Mouse (Mus musculus) midbrain, embryonic 10.5 days (tissue): ENCODE data around the gene Aox4. TPM values are rescaled to one million over a fixed set of nuclear protein-coding genes. Genes with fewer than 3 reads are reported as not detected.

Source experiments
- DNase-seq: peaks from one replicate; pipeline ENCODE4 v3.0.0-alpha.2; 2017; ENCODE audit warnings: low spot score
- H3K27ac ChIP-seq: fragments of 300-500 bp; sonication (generic); replicated peaks from 2 replicates; pipeline ENCODE4 v1.5.1; 2016; ENCODE audit warnings: mild to moderate bottlenecking
- H3K27me3 ChIP-seq: fragments of 300-500 bp; sonication (generic); 2 replicates; pipeline ENCODE4 v1.6.1; 2016; ENCODE audit warnings: low read depth, mild to moderate bottlenecking; ENCODE audit not compliant: poor library complexity, severe bottlenecking
- H3K36me3 ChIP-seq: fragments of 300-500 bp; sonication (generic); 2 replicates; pipeline ENCODE4 v1.6.1; 2016; ENCODE audit warnings: mild to moderate bottlenecking, moderate library complexity
- H3K4me1 ChIP-seq: fragments of 300-500 bp; sonication (generic); 2 replicates; pipeline ENCODE4 v1.6.1; 2016
- H3K4me3 ChIP-seq: fragments of 300-500 bp; sonication (generic); 2 replicates; pipeline ENCODE4 v1.5.1; 2016; ENCODE audit warnings: mild to moderate bottlenecking, moderate library complexity
- H3K9me3 ChIP-seq: fragments of 300-500 bp; sonication (generic); replicated peaks from 2 replicates; pipeline ENCODE4 v1.6.1; 2016; ENCODE audit warnings: mild to moderate bottlenecking
- WGBS: fragments of 180-500 bp; shearing (Covaris S2); methylation state at CpG from one replicate; pipeline ENCODE4 v1.1.7; 2016; 5-methylcytosine and 5-hydroxymethylcytosine counted together
- polyA plus RNA-seq: library from polyadenylated mRNA; unstranded; fragments of >200 nt; fragmentation: Nextera tagmentation; extraction: Ambion mirVana; gene quantifications from 2 replicates; pipeline ENCODE4 v1.2.1, GENCODE M21; 2016

Aox4 gene
- polyA plus RNA-seq = 0.11 TPM in 1 of 2 replicates, not detected in the other

DNA sequence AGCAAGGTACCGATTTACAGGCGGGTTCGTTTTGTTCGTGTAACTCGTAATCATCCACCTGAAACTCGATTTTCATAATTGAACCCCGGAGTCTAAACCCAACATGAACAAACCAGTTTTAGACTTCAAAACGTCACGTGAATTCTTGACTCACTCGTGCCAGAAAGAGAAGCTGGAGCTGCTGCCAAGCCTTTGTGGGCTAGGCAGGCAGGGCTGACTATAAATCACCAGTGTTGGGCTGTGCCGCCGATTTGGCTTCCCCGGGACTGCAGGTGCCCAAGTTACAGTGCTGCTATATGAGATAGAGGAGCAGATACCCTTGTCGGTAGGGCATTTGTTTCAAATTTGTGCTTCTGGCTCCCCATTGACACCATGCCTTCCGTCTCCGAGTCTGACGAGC, at the start of gene Aox4:
TSS of gene Aox4 (plus strand) at position 195 of the 400 bp plus-strand sequence.
- H3K36me3 ChIP-seq = no peaks in the 10 kb centered on the region
- WGBS = 87% methylated on average over 17 of the region's 17 CpGs
- H3K9me3 ChIP-seq = no peaks in the 10 kb centered on the region
- no peaks in the 10 kb centered on the region for H3K27me3 ChIP-seq
- DNase-seq = no peak
- no peaks in the 10 kb centered on the region for H3K4me1 ChIP-seq
- no peak within 1 kb of the TSS for H3K27ac ChIP-seq
- H3K4me3 ChIP-seq = no peak within 1 kb of the TSS

DNA sequence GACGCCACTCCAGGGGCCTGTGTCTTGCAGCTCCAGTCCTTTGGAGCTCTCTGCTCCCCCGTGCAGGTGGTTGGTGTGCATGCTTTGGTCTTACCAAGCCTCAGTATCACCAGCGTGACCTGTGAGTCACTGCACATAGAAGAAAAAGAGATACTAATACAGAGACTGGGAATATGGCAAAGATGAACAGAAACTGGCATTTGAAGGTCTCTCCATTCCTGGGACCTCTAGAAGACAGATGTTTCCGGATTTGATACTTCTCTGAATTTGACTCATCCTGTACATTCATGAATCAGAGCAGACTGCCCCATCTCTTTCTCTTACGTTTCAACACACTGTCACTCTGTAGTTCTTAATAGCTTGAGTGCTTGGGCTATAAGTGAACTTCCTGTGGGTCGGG, 40.3 kb upstream of the Aox4 start:
- no peak for DNase-seq
- Histone ChIP-seq H3K36me3 (no peaks in the 10 kb centered on the region), H3K27me3 (no peaks in the 10 kb centered on the region), H3K9me3 (no peaks in the 10 kb centered on the region), H3K4me1 (no peaks in the 10 kb centered on the region), H3K4me3 (no peak overlapping the region), H3K27ac (no peak overlapping the region)
- 84% methylated on average over 6 of the region's 6 CpGs for WGBS

- no peak overlapping the region for H3K27ac ChIP-seq
- H3K36me3 ChIP-seq = no peaks in the 10 kb centered on the region
- DNase-seq = no peak
- H3K27me3 ChIP-seq = no peaks in the 10 kb centered on the region
- peaks cover 11% of the 10 kb centered on the region for H3K4me1 ChIP-seq
- no peak overlapping the region for H3K4me3 ChIP-seq
- whole genome bisulfite sequencing = 57% methylated on average over 5 of the region's 5 CpGs
- H3K9me3 ChIP-seq = no peaks in the 10 kb centered on the region
Observed at GRCm38 (mm10) chr1:58188514-58189175, 21.6 kb upstream of the Aox4 start.

- WGBS = 82% methylated on average over 12 of the region's 12 CpGs
- Histone ChIP-seq H3K4me1 (peaks cover 3% of the 10 kb centered on the region; the same call in 1 of the 2 replicates), H3K36me3 (no peaks in the 10 kb centered on the region), H3K4me3 (no peak overlapping the region), H3K9me3 (no peaks in the 10 kb centered on the region), H3K27me3 (no peaks in the 10 kb centered on the region), H3K27ac (no peak overlapping the region)
- no peak for DNase-seq
Observed at GRCm38 (mm10) chr1:58194317-58194716, 15.9 kb upstream of the Aox4 start.

DNA sequence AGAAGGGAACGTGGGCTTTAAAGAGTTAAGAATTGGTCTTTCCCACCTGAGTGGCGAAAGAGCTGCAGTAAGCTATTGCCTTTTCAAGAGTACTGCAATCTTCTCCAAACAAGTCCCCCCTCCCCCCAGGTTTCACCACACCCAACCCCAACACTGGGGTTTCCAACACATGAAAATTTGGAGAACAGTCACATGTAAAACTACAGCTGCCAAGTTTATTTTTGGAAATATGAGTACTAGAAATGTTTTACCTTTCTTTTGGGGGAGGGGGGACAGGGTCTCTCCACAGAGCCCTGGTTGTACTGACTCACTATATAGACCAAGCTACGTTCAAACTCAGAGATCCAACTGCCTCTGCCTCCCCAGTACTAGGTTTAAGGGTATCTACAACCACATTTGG, 15.2 kb upstream of the Aox4 start:
- WGBS = 73% methylated on average over 3 of the region's 3 CpGs
- Histone ChIP-seq H3K27ac (no peak overlapping the region), H3K36me3 (no peaks in the 10 kb centered on the region), H3K9me3 (no peaks in the 10 kb centered on the region), H3K27me3 (no peaks in the 10 kb centered on the region), H3K4me1 (peaks cover 3% of the 10 kb centered on the region; the same call in 1 of the 2 replicates), H3K4me3 (0 out of 2 replicates have a peak overlapping the region, but pooled peaks have one; percentile 7)
- no peak for DNase-seq

DNA sequence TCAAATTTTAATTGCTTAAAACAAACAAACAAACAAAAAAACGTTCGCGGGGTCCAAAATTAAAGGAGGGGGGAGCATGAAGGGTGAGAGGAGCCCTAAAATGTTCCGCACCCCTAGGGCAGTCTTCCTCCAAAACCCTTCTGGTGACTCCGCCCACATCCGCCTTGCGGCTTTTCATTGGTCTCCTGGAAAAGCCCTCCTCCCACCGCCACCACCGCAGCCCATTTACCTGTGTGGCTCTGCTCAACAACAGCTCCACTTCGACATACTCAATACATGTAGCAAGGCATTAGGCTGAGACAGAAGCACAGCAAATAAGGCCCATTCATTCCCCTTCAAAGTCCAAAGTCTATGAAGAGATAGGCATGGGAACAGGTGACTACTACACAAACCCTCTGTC, 14.7 kb upstream of the Aox4 start:
- Histone ChIP-seq H3K4me1 (peaks cover 3% of the 10 kb centered on the region; the same call in 1 of the 2 replicates), H3K4me3 (peak overlapping the region; percentile 7; the same call in 1 of the 2 replicates), H3K27ac (no peak overlapping the region), H3K9me3 (no peaks in the 10 kb centered on the region), H3K27me3 (no peaks in the 10 kb centered on the region), H3K36me3 (no peaks in the 10 kb centered on the region)
- DNase-seq = no peak
- 16% methylated on average over 10 of the region's 10 CpGs for whole genome bisulfite sequencing

DNA sequence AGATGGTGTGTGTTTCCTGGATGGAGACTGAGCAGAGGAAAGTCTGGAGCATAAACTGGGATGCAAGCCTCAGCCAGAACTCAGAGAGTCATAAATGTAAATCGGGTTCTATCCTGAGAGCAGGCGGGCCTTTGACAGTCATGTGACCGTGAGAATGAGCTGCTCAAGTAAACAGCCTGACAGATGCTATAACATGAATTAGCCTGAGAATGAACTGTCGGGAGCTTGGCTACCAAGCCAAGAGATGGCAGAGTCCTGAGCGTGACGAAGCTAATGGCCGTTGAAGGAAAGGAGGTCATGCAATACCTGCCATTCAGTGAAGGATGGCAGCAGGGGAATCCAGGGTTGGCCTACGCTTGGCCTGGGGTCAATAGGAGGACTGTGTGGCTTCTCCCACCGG, 13.2 kb upstream of the Aox4 start:
- Histone ChIP-seq H3K36me3 (no peaks in the 10 kb centered on the region), H3K27ac (no peak overlapping the region), H3K27me3 (no peaks in the 10 kb centered on the region), H3K9me3 (no peaks in the 10 kb centered on the region), H3K4me1 (peaks cover 3% of the 10 kb centered on the region; the same call in 1 of the 2 replicates), H3K4me3 (no peak overlapping the region)
- WGBS = 89% methylated on average over 9 of the region's 9 CpGs
- DNase-seq = no peak

GRCm38 (mm10) chr1:58198386-58198785, 11.8 kb upstream of the Aox4 start:
- WGBS = 85% methylated on average over 4 of the region's 4 CpGs
- H3K4me1 ChIP-seq = peaks cover 3% of the 10 kb centered on the region; the same call in 1 of the 2 replicates

GRCm38 (mm10) chr1:58212805-58213204, 2.6 kb downstream of the Aox4 start:
- no peaks in the 10 kb centered on the region for H3K27me3 ChIP-seq
- H3K9me3 ChIP-seq = 0 out of 2 replicates have a peak, but pooled peaks cover 3% of the 10 kb centered on the region
- H3K4me1 ChIP-seq = no peaks in the 10 kb centered on the region
- no peak overlapping the region for H3K27ac ChIP-seq
- no peak for DNase-seq
- H3K4me3 ChIP-seq = no peak overlapping the region
- H3K36me3 ChIP-seq = no peaks in the 10 kb centered on the region
- WGBS = 90% methylated on average over 7 of the region's 7 CpGs

More at GRCm38 (mm10) chr1:58198386-58198785, 11.8 kb upstream of the Aox4 start:
- Histone ChIP-seq H3K27me3 (no peaks in the 10 kb centered on the region), H3K9me3 (no peaks in the 10 kb centered on the region), H3K36me3 (no peaks in the 10 kb centered on the region), H3K27ac (no peak overlapping the region), H3K4me3 (no peak overlapping the region)
- no peak for DNase-seq

DNA sequence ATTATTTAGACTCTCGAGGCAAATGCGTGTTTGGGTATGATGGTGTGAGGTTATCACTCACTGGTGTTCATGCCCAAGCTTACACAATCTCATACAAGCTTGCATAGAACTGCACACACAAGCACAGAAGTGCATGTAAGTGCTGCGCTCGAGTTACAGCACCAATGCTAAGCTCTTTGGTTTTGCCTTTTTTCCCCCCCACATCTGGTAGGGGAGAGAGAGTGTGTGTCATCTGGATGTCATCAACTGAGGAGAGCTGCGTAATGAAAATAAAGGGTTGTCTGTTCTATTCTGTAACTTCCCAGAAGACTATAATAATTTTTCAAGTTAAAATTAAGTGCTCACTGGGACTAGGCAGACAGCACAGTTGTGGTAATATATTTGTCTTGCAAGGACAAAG, 3.6 kb downstream of the Aox4 start:
- DNase-seq = no peak
- H3K9me3 ChIP-seq = 0 out of 2 replicates have a peak, but pooled peaks cover 3% of the 10 kb centered on the region
- no peak overlapping the region for H3K27ac ChIP-seq
- H3K27me3 ChIP-seq = no peaks in the 10 kb centered on the region
- H3K4me1 ChIP-seq = no peaks in the 10 kb centered on the region
- H3K4me3 ChIP-seq = no peak overlapping the region
- H3K36me3 ChIP-seq = no peaks in the 10 kb centered on the region
- WGBS = 85% methylated on average over 5 of the region's 5 CpGs

GRCm38 (mm10) chr1:58215353-58215752, 5.2 kb downstream of the Aox4 start:
- 95% methylated on average over 4 of the region's 4 CpGs for WGBS
- Histone ChIP-seq H3K4me3 (no peak overlapping the region), H3K4me1 (no peaks in the 10 kb centered on the region)

DNA sequence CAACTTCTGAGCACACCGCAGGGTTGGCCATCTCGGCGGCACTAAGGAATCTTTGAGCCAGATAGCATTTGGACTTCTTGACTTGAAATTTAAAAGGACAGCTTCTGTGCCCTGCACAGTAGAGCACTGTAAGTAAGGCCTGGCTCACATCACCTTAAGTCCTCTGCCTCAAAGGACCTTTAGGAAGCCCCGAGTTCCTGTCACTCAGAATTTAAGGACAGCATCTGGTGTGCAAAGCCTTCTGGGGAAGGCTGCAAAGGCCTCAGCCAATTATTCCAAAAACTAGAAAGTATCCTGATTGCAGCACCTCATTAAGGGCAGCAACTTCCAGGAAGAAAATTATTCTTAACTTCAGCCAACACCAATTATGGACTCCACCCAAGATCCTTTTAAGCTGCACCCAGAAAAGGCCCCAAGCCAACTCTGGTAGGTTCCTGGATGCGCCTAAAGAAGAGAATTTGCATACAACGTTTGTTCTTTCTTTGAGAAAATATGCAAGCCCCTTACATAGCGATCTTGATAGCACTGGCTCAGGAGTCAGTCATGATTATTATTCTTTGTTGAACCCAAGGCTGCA, 5.8 kb downstream of the Aox4 start:
- no peak overlapping the region for H3K4me3 ChIP-seq
- H3K36me3 ChIP-seq = no peaks in the 10 kb centered on the region
- 0 out of 2 replicates have a peak, but pooled peaks cover 3% of the 10 kb centered on the region for H3K9me3 ChIP-seq
- WGBS = 94% methylated on average over 7 of the region's 7 CpGs
- H3K4me1 ChIP-seq = no peaks in the 10 kb centered on the region
- H3K27me3 ChIP-seq = no peaks in the 10 kb centered on the region
- DNase-seq = no peak
- no peak overlapping the region for H3K27ac ChIP-seq

More at GRCm38 (mm10) chr1:58215353-58215752, 5.2 kb downstream of the Aox4 start:
- Histone ChIP-seq H3K9me3 (0 out of 2 replicates have a peak, but pooled peaks cover 3% of the 10 kb centered on the region), H3K27ac (no peak overlapping the region), H3K27me3 (no peaks in the 10 kb centered on the region), H3K36me3 (no peaks in the 10 kb centered on the region)
- DNase-seq = no peak

GRCm38 (mm10) chr1:58221070-58221469, 10.9 kb downstream of the Aox4 start:
- no peak for DNase-seq
- H3K4me3 ChIP-seq = no peak overlapping the region
- H3K27me3 ChIP-seq = no peaks in the 10 kb centered on the region
- no peak overlapping the region for H3K27ac ChIP-seq
- no peaks in the 10 kb centered on the region for H3K9me3 ChIP-seq
- H3K36me3 ChIP-seq = no peaks in the 10 kb centered on the region
- H3K4me1 ChIP-seq = no peaks in the 10 kb centered on the region
- WGBS = 84% methylated on average over 6 of the region's 6 CpGs
